Mouse (Mus musculus) frontal cortex, adult (tissue): Measurements from ENCODE around the gene Cdkn2d.
A peak's percentile ranks its signal among the peaks of the same experiment; 100 is the strongest.
"Not testable (repeated sequence)": the region's sequence is repeated elsewhere in the genome, so short reads cannot be mapped to it uniquely, and the experiment has no call there.

Experiments used
- ATAC-seq: cut with Nextera tagmentation; 2 replicates; pipeline ENCODE4 v1.9.2; 2017; ENCODE audit warnings: mild to moderate bottlenecking, moderate library complexity, mixed read lengths; ENCODE audit not compliant: low TSS enrichment

Cdkn2d gene

GRCm38 (mm10) chr9:21318792-21319191 is 27.6 kb upstream of the Cdkn2d start:
- ATAC-seq = no peak

DNA sequence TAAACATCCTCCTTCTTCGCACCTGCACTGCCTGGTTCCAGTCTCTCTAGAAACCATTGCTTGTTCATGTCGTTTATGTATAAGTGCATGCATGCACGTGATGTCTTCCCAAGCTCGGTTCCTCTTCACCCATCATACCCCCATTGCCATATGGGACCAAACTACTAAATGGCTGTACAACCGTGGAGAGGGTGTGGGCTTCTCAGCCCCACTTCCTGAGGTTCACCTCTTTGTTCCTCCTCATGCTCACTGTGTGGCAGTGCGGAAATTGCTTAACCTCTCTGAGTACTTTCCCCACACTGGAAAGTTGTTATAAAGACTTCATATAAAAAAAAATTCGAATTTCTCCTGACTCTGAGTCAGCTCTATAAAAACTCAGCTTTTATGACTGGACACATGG is 25.5 kb upstream of the Cdkn2d start:
- no peak for ATAC-seq

- ATAC-seq = peak; percentile 53; the same call in 1 of the 2 replicates
Observed at GRCm38 (mm10) chr9:21315421-21315820, 24.2 kb upstream of the Cdkn2d start.

- ATAC-seq = no peak
Observed at GRCm38 (mm10) chr9:21314367-21315140, 23.3 kb upstream of the Cdkn2d start.

GRCm38 (mm10) chr9:21313394-21313793 is 22.2 kb upstream of the Cdkn2d start:
- peak; percentile 60; the same call in 1 of the 2 replicates for ATAC-seq

GRCm38 (mm10) chr9:21312134-21312533 is 20.9 kb upstream of the Cdkn2d start, which contains the start of gene Ap1m2:
TSS of gene Ap1m2 (minus strand) at chr9:21312337.
- no peak for ATAC-seq

DNA sequence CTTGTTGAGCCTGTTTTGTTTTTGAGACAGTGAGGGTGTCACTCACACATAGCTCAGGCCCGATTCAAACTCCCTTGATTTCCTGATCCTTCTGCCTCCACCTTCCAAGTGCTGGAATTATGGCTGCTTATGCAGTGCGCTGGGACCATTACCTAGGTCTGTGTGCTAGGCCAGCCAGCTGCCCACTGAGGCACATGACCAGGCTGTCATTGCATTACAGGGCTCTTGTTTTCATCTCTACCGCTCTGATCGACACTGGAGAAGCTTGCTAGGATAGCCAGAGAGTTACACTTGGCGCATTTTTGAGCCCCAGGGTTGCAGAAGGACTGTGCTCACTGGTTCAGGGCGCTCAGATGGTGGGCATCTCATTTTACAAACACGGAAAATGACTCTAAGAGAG is 20.5 kb upstream of the Cdkn2d start:
- no peak for ATAC-seq

- ATAC-seq = peak; percentile 41; the same call in 1 of the 2 replicates
Observed at GRCm38 (mm10) chr9:21309150-21309741, 18.0 kb upstream of the Cdkn2d start.

- ATAC-seq = no peak
Observed at GRCm38 (mm10) chr9:21305065-21305464, 13.9 kb upstream of the Cdkn2d start.

GRCm38 (mm10) chr9:21299014-21299413 is 7.8 kb upstream of the Cdkn2d start:
- ATAC-seq = no peak

DNA sequence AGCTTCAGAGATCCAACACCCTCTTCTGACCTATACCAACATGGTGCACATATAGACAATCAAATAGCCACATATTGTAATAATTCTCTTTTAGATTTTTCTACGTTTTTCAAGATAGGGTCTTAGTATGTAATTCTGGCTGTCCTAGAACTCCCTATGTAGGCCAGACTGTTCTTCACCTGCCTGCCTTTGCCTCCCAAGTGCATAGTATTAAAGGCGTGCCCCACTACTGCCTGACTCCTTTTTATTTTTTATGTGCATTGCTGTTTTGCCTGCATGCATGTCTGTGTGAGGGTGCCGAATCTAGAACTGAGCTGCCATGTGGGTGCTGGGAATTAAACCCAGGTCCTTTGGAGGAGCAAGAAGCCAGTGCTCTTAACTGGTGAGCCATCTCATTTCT is 1.1 kb upstream of the Cdkn2d start:
- no peak for ATAC-seq

DNA sequence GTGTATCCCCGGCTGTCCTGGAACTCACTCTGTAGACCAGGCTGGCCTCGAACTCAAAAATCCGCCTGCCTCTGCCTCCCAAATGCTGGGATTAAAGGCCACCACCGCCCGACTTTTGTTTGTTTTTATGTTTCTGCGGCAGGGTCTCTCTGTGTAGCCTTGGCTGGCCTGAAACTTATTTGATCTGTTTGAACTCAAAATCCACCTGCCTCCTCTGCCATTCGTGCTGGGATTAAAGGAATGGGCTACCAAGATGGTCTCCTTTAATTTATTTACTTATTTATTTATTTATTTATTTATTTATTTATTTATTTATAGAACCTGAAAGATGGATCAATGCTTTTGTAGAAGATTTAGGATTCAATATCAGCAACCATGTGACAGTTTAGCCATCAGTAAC is 661 bp upstream of the Cdkn2d start:
- not testable (repeated sequence) for ATAC-seq

DNA sequence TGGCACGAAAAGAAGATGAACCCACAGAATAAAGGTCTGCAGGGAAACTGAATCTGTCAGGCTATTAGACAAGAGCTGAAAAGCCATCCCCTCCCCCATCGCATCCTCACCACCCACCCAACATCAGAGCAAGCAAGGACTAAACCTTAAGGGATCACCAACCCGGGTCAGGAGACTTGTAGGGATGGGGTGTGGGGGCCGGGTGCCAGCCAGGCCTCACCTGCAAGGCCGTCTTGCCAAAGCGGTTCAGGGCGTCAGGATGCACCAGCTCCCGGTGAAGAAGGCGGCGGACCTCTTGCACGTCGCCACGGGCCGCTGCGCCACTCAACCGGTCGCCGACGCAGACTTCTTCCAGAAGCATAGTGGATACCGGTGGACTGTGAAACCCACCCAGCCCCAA is 618 bp downstream of the Cdkn2d start:
- ATAC-seq = no peak

GRCm38 (mm10) chr9:21289337-21289671 is 1.9 kb downstream of the Cdkn2d start:
- no peak for ATAC-seq

DNA sequence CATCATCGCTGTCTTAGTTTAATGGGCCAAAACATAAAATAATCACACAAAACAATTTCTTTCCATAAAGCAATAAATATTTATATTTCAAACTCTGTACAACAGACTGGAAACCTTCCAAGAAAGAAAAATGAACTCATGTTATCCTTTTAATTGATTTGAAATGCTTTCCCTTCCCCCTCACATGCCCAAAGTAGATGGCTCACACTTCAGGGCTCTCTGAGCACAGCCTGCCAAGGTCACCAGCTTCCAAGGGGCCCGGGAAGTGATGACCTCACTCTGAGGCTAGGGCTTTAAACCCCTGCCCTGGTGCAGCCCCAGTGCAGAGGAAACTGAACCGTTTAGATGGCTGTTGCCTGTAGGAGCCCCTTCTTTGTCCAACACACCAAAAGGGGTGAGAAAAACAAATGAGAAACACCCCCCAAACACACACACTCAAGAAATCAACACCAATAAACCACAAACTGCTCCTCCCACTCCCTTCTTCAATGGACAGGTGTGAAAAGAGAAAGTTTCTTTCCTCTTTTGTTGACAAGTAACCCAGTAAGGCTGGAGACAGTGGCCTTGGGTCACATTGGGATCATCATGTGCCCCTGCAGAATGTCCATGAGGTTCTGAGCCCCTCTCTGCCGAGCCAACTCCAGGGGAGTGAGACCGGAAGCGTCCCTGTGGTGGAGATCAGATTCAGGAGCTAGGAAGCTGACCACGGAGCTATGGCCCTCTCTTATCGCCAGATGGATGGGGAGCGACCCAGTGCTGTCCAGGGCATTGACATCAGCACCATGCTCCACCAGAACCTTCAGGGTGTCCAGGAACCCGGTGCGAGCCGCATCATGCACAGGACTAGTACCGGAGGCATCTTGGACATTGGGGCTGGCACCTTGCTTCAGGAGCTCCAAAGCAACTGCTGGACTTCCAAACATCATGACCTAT is 2.5 kb downstream of the Cdkn2d start:
- ATAC-seq = no peak

DNA sequence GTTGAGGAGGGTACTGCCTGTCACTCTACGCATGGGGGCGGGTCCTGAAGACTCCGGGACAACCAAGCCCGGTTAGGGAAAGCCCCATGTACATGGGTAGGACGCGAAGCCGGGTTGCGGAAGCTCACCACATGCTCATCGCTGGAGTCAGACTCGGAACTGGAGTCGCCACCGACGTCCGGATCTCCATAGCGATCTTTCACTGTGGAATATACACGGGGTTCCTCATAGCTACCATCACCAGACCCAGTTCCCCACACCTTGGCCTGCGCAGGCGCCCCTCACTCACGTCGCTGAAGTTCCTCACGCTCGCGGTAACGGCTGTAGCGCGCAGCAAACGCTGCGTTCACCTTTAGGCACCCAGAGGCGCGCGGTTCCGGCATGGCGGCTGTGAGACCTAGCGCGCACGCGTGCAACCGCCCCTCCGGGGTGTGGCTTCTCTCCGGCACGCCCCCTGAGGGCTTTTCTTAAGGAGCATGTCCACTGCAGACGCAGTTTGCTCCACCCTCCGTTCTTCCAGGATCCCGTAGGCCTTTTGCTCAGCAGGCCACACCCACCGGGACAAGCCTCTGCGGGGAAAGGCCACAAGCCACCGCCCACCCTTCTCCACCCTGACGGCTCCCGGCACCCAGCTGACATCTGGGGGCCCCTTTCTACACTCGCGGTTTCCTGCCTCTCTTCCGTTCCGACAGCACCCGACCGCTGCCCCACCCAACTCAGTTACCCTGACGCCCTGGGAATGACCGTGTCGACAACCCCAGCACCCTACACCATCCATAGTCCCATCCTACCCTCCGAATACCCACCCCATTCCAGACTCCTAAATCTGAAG is 3.4 kb downstream of the Cdkn2d start, which contains the start of gene Kri1:
Kri1 (minus strand) TSS at position 399 of the 832 bp plus-strand sequence.
- peak; percentile 73 for ATAC-seq

DNA sequence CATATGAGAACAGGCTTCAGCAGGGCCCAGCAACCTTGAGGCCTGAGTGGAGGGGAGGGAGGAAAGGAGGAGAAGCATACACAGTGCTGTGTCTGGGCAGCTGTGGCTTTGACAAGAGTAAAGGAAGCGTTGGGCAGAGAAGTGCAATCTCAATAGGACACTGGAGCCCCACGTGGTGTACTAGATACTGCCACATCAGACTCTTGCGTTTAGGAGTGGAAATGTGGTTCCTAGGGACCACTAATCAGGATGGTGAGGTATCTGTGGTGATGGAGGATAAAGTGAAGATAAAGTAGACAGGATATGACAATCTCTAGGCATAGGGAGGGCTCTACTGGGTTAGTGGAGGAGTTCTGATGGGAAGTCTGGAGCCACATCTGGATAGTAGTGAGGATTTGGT is 4.5 kb downstream of the Cdkn2d start:
- no peak for ATAC-seq

DNA sequence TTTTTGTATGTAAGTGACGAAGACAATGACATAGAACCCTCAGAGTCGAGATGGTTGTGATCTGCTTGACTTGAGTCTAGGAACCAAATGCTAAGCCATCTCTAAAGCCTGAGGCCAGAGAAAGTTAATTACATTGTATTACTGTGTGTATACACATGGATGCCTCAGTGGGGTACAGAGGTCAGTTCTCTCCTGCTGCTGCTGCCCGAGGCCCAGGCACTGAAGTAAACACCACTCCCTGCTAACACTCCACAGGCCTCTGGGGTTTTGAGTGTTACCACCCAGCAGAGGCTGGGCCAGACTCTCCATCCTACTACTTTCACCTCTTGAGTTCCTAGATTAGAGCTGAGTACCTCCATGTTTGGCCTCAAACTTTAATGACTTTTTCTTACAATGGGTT is 7.2 kb downstream of the Cdkn2d start:
- no peak for ATAC-seq

- ATAC-seq = no peak
Observed at GRCm38 (mm10) chr9:21283591-21283990, 7.6 kb downstream of the Cdkn2d start.

- no peak for ATAC-seq
Observed at GRCm38 (mm10) chr9:21277776-21278175, 13.4 kb downstream of the Cdkn2d start.

DNA sequence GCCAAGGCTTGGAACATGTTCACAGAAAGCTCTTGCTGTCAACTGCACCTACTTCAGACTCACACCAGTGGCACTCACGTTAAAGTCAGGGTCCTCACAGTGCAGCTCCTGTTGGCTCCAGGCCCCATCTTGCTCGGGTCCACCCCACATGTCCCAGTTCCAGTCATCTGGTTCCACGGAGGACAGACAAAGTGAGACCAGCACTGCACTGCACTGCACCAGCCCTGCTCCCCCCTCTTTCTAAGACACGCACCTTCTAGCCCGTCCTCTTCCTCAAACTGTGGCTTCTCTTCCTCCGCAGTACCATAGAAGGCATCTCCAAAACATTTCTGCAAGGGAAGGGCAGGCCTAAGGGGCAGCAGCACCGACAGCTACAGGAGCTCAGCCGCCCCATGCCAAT is 14.9 kb downstream of the Cdkn2d start:
- no peak for ATAC-seq
